Mouse (Mus musculus): ENCODE measurements around the gene Kdm8. TPM values are rescaled to one million over a fixed set of nuclear protein-coding genes. Genes with fewer than 3 reads are reported as not detected.

The Kdm8 gene
- polyA plus RNA-seq, 1 experiment from 2014 or later, result 4.7 TPM

- Histone ChIP-seq H3K36me3 (no peaks in the 10 kb centered on the region), H3K9ac (no peak overlapping the region), H3K27ac (replicated peaks) (no peak overlapping the region), H3K9me3 (no peaks in the 10 kb centered on the region), H3K27me3 (no peaks in the 10 kb centered on the region), H3K4me1 (replicated peaks) (no peaks in the 10 kb centered on the region), H3K4me2 (no peak overlapping the region), H3K4me3 (no peak overlapping the region)
- 86% methylated on average over 5 of the region's 5 CpGs for WGBS
- ATAC-seq (ENCODE audit: low read depth), result no peak
Measured at GRCm38 (mm10) chr7:125511432-125511831, 67.0 kb downstream of the Kdm8 start.

- Histone ChIP-seq H3K9me3 (no peaks in the 10 kb centered on the region), H3K4me1 (replicated peaks) (no peaks in the 10 kb centered on the region), H3K36me3 (no peaks in the 10 kb centered on the region), H3K4me2 (no peak overlapping the region), H3K27me3 (no peaks in the 10 kb centered on the region), H3K27ac (replicated peaks) (no peak overlapping the region), H3K4me3 (no peak overlapping the region), H3K9ac (no peak overlapping the region)
- 89% methylated on average over 2 of the region's 2 CpGs for WGBS
- no peak for ATAC-seq (ENCODE audit: low read depth)
Measured at GRCm38 (mm10) chr7:125511852-125512251, 67.4 kb downstream of the Kdm8 start.

Other genes starting within 250 kb of the Kdm8 start
- gene Nsmce1, start 46.9 kb downstream of the Kdm8 start, polyA plus RNA-seq (2015; fragmentation: Nextera tagmentation; extraction: Ambion mirVana), result 93.2 and 105 TPM in 2 replicates
- 4.3 and 5.5 TPM in 2 replicates for gene Il4ra, start 107.4 kb downstream of the Kdm8 start, polyA plus RNA-seq (2015; fragmentation: Nextera tagmentation; extraction: Ambion mirVana)
- 0.25 and 0.61 TPM in 2 replicates for gene Il21r, start 158.8 kb downstream of the Kdm8 start, polyA plus RNA-seq (2015; fragmentation: Nextera tagmentation; extraction: Ambion mirVana)